Mouse (Mus musculus) stomach, embryonic 15.5 days (tissue): ENCODE data around the gene Col13a1. TPM values are rescaled to one million over a fixed set of nuclear protein-coding genes. Genes with fewer than 3 reads are reported as not detected.

Experiments used
- ATAC-seq: fragments of 200-750 bp; cut with Nextera tagmentation; 2 replicates; pipeline ENCODE4 v1.8.0; 2017; ENCODE audit warnings: low read depth, moderate number of reproducible peaks, moderate TSS enrichment; ENCODE audit not compliant: insufficient read depth, low FRiP score
- H3K27ac ChIP-seq: fragments of 300-500 bp; sonication (generic); 2 replicates; pipeline ENCODE4 v1.5.1; 2015; ENCODE audit warnings: mild to moderate bottlenecking, inconsistent platforms
- H3K27me3 ChIP-seq: fragments of 300-500 bp; sonication (generic); replicated peaks from 2 replicates; pipeline ENCODE4 v1.6.1; 2015; ENCODE audit warnings: inconsistent platforms
- H3K36me3 ChIP-seq: fragments of 300-500 bp; sonication (generic); 2 replicates; pipeline ENCODE4 v1.6.1; 2015; ENCODE audit warnings: inconsistent platforms
- H3K4me1 ChIP-seq: fragments of 300-500 bp; sonication (generic); 2 replicates; pipeline ENCODE4 v1.6.1; 2015; ENCODE audit warnings: inconsistent platforms
- H3K4me2 ChIP-seq: fragments of 300-500 bp; sonication (generic); 2 replicates; pipeline ENCODE4 v1.6.1; 2015; ENCODE audit warnings: mild to moderate bottlenecking, inconsistent platforms
- H3K4me3 ChIP-seq: fragments of 300-500 bp; sonication (generic); replicated peaks from 2 replicates; pipeline ENCODE4 v1.5.1; 2015; ENCODE audit warnings: inconsistent platforms
- H3K9ac ChIP-seq: fragments of 300-500 bp; sonication (generic); 2 replicates; pipeline ENCODE4 v1.6.1; 2015; ENCODE audit warnings: inconsistent platforms
- H3K9me3 ChIP-seq: fragments of 300-500 bp; sonication (generic); 2 replicates; pipeline ENCODE4 v1.6.1; 2016; ENCODE audit warnings: inconsistent platforms
- WGBS: fragments of 180-500 bp; shearing (Covaris S2); methylation state at CpG from one replicate; pipeline ENCODE4 v1.1.7; 2015; 5-methylcytosine and 5-hydroxymethylcytosine counted together
- polyA plus RNA-seq: library from polyadenylated mRNA; unstranded; fragments of >200 nt; fragmentation: Nextera tagmentation; extraction: Ambion mirVana; gene quantifications from 2 replicates; pipeline ENCODE4 v1.2.1, GENCODE M21; 2015

Gene Col13a1
- polyA plus RNA-seq, 1 experiment from 2014 or later = 6.8 TPM

GRCm38 (mm10) chr10:61839326-61839725 is 139.6 kb downstream of the Col13a1 start:
- Histone ChIP-seq H3K4me2 (no peak overlapping the region), H3K9me3 (no peaks in the 10 kb centered on the region), H3K9ac (no peak overlapping the region), H3K4me3 (no peak overlapping the region), H3K36me3 (no peaks in the 10 kb centered on the region), H3K27me3 (no peaks in the 10 kb centered on the region), H3K27ac (no peak overlapping the region), H3K4me1 (no peaks in the 10 kb centered on the region)
- ATAC-seq = no peak
- 76% methylated on average over 9 of the region's 9 CpGs for WGBS

DNA sequence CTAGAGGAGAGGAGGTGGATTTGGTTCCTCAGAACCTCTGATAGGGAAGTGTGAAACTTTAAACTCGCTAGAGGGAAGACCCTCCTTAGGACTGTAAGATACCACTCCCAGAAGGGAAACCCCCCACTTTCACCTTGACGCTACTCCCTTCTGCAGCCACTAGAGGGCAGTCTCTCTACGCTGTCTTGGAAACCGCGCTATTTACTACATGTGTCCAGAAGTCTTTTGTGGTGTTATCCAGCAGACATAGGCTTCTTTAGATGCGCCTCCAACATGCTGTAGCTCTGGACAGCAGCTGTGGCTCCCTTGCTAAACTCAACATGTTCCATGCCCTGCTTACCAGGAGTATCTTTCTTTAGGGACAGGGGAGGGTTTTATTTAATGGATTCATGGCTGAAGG is 140.1 kb downstream of the Col13a1 start:
- no peak overlapping the region for H3K4me3 ChIP-seq
- H3K9me3 ChIP-seq = no peaks in the 10 kb centered on the region
- H3K9ac ChIP-seq = no peak overlapping the region
- no peaks in the 10 kb centered on the region for H3K4me1 ChIP-seq
- H3K36me3 ChIP-seq = no peaks in the 10 kb centered on the region
- no peak overlapping the region for H3K27ac ChIP-seq
- no peaks in the 10 kb centered on the region for H3K27me3 ChIP-seq
- no peak overlapping the region for H3K4me2 ChIP-seq
- ATAC-seq = peak; percentile 58; the same call in 1 of the 2 replicates
- WGBS = under 1% methylated on average over 6 of the region's 6 CpGs

DNA sequence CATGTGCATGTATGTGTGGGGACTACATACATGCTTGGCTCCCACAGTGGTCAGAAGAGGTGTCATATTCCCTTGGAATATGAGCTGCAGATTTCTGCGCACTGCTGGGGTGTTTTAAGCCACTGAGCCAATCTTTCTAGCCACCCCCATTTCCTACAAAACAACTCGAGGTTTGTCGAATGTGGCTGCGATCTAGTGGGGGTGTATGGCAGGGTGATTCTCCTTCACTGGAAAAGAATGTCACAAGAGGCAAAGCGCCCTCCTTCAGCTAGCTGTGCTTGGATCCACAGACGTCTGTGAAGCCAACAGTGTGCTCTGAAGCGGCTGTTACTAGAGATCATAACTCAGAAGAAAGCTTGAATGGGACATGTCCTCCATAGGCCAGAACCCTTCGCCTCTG is 141.6 kb downstream of the Col13a1 start:
- Histone ChIP-seq H3K9ac (no peak overlapping the region), H3K27ac (no peak overlapping the region), H3K4me3 (no peak overlapping the region), H3K27me3 (no peaks in the 10 kb centered on the region), H3K4me2 (no peak overlapping the region), H3K36me3 (no peaks in the 10 kb centered on the region), H3K4me1 (0 out of 2 replicates have a peak, but pooled peaks cover 3% of the 10 kb centered on the region), H3K9me3 (no peaks in the 10 kb centered on the region)
- no peak for ATAC-seq
- 76% methylated on average over 8 of the region's 8 CpGs for WGBS

GRCm38 (mm10) chr10:61834288-61834687 is 144.6 kb downstream of the Col13a1 start:
- Histone ChIP-seq H3K9me3 (no peaks in the 10 kb centered on the region), H3K4me3 (no peak overlapping the region), H3K27me3 (no peaks in the 10 kb centered on the region), H3K36me3 (no peaks in the 10 kb centered on the region), H3K27ac (no peak overlapping the region), H3K9ac (no peak overlapping the region), H3K4me1 (0 out of 2 replicates have a peak, but pooled peaks cover 3% of the 10 kb centered on the region), H3K4me2 (no peak overlapping the region)
- no peak for ATAC-seq
- WGBS = 97% methylated on average over 6 of the region's 6 CpGs

DNA sequence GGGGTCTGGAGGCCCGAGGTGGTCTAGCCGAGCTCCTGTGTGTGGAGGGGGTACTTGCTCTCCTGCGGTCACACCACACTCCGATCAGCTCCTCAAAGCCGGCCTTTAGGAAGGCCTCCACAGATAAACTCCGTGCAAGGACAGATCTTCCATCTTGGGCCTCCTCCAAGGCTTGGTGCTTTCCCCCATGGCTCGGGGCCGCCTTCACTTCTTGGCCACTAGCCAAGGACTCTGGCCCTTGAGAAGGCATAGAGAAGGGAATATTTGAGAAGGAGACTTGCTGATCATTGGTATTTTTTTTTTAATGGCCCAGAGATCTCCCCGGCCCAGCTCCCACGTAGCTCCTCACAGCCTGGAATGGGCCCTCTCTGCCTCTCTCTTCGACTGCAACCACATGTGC is 146.2 kb downstream of the Col13a1 start:
- 66% methylated on average over 11 of the region's 11 CpGs for WGBS
- H3K36me3 ChIP-seq = no peaks in the 10 kb centered on the region
- H3K27ac ChIP-seq = no peak overlapping the region
- H3K4me2 ChIP-seq = no peak overlapping the region
- 0 out of 2 replicates have a peak, but pooled peaks cover 3% of the 10 kb centered on the region for H3K4me1 ChIP-seq
- no peaks in the 10 kb centered on the region for H3K27me3 ChIP-seq
- ATAC-seq = no peak
- no peaks in the 10 kb centered on the region for H3K9me3 ChIP-seq
- H3K9ac ChIP-seq = no peak overlapping the region
- no peak overlapping the region for H3K4me3 ChIP-seq

- no peak overlapping the region for H3K4me2 ChIP-seq
- H3K27me3 ChIP-seq = no peaks in the 10 kb centered on the region
- 0 out of 2 replicates have a peak, but pooled peaks cover 3% of the 10 kb centered on the region for H3K4me1 ChIP-seq
- ATAC-seq = no peak
- no peaks in the 10 kb centered on the region for H3K36me3 ChIP-seq
- H3K9me3 ChIP-seq = no peaks in the 10 kb centered on the region
- H3K27ac ChIP-seq = no peak overlapping the region
- H3K9ac ChIP-seq = no peak overlapping the region
- 91% methylated on average over 6 of the region's 6 CpGs for WGBS
- no peak overlapping the region for H3K4me3 ChIP-seq
Measured at GRCm38 (mm10) chr10:61831741-61832140, 147.2 kb downstream of the Col13a1 start.

DNA sequence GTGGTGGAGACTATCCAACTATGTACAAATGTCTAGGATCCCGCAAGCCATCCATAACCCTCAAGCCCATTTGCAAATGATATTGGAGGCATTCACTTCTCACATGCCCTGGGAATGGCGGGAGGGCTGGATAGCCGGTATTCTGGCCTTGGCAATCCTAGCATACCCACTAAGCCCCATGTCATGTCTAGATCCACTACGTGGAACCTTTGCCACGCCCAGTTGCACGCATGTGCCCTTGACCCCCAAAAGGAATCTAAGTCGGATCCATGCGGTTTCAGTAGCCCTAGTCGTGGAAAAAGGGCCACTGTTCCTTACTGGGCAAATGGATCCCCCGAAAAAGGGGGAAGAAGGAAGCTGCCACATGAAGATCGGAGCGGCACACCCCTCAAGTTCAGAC is 147.7 kb downstream of the Col13a1 start:
- no peak for ATAC-seq
- H3K4me2 ChIP-seq = peak overlapping the region; percentile 1; the same call in 1 of the 2 replicates
- no peak overlapping the region for H3K9ac ChIP-seq
- H3K9me3 ChIP-seq = no peaks in the 10 kb centered on the region
- 70% methylated on average over 12 of the region's 12 CpGs for WGBS
- 0 out of 2 replicates have a peak, but pooled peaks cover 3% of the 10 kb centered on the region for H3K4me1 ChIP-seq
- H3K36me3 ChIP-seq = no peaks in the 10 kb centered on the region
- no peak overlapping the region for H3K27ac ChIP-seq
- H3K4me3 ChIP-seq = no peak overlapping the region
- H3K27me3 ChIP-seq = no peaks in the 10 kb centered on the region

GRCm38 (mm10) chr10:61830817-61831216 is 148.1 kb downstream of the Col13a1 start:
- no peak for ATAC-seq
- Histone ChIP-seq H3K36me3 (no peaks in the 10 kb centered on the region), H3K4me3 (no peak overlapping the region), H3K4me2 (peak overlapping the region; percentile 1; the same call in 1 of the 2 replicates), H3K27me3 (no peaks in the 10 kb centered on the region), H3K9ac (no peak overlapping the region), H3K27ac (no peak overlapping the region), H3K9me3 (no peaks in the 10 kb centered on the region), H3K4me1 (0 out of 2 replicates have a peak, but pooled peaks cover 3% of the 10 kb centered on the region)
- WGBS = 43% methylated on average over 9 of the region's 9 CpGs

DNA sequence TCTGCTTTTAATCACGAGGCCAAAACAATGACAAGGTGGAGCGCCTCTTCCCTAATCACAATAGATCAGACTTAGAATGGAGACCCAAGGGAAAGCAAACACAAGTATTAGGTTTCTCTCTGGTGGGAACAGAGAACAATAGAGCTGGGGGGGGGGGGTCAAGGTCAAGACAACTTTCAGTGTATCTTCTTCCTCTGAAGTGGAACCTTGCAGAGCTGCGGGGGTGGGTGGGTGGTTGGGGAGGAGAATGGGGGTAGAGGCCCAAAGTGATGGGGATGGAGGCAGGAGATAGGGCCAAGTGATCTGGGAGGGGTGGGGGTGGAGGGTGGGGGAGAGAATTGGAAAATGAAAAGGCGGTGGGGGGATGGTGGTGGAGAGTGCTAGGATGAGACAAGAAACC is 149.9 kb downstream of the Col13a1 start:
- Histone ChIP-seq H3K9me3 (no peaks in the 10 kb centered on the region), H3K27me3 (no peaks in the 10 kb centered on the region), H3K27ac (no peak overlapping the region), H3K9ac (no peak overlapping the region), H3K4me1 (0 out of 2 replicates have a peak, but pooled peaks cover 3% of the 10 kb centered on the region), H3K36me3 (no peaks in the 10 kb centered on the region), H3K4me2 (no peak overlapping the region), H3K4me3 (no peak overlapping the region)
- WGBS = 57% methylated on average over 4 of the region's 4 CpGs
- ATAC-seq = no peak

GRCm38 (mm10) chr10:61827950-61828936 is 150.7 kb downstream of the Col13a1 start:
- H3K9ac ChIP-seq = no peak overlapping the region
- 88% methylated on average over 32 of the region's 32 CpGs for WGBS
- no peak for ATAC-seq

DNA sequence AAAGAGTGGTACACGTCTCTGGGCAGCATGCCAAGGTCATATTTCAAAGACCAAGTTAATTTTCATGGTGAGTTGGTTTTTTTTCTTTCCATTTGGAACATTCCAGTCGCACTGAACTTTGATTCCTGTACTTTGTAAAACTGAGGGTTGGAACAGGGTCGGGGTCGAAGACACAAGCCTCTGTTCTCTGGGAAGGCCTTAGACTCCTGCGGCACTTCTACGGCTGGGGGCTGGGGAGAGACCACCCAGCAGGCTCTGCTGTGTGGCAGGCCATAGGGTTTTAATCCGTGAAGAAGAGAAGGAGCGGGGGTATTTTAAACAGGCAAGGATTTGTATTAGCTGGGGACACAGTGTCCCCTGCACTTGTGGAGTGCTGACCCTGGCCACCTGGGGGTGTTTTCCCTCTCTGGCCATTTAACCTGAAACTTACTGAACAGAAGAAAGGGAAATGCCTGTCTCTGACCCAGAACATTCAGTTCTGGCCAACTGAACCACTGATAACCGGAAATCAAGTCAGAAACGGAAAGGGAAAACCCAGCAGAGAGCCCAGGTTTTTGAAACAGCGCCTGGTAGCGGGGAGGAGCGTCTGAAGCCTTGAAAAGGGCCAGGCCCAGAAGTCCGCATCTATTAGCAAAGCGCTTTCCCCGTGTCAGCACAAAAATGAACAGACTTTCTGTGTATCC is 152.0 kb downstream of the Col13a1 start:
- Histone ChIP-seq H3K9me3 (no peaks in the 10 kb centered on the region), H3K4me1 (peaks cover 7% of the 10 kb centered on the region; the same call in 1 of the 2 replicates), H3K27me3 (no peaks in the 10 kb centered on the region), H3K4me2 (no peak overlapping the region), H3K36me3 (no peaks in the 10 kb centered on the region), H3K9ac (no peak overlapping the region), H3K27ac (no peak overlapping the region), H3K4me3 (no peak overlapping the region)
- WGBS = 31% methylated on average over 16 of the region's 16 CpGs
- ATAC-seq = no peak

More at GRCm38 (mm10) chr10:61827950-61828936, 150.7 kb downstream of the Col13a1 start:
- H3K27ac ChIP-seq = no peak overlapping the region
- no peaks in the 10 kb centered on the region for H3K36me3 ChIP-seq
- no peaks in the 10 kb centered on the region for H3K9me3 ChIP-seq
- peaks cover 7% of the 10 kb centered on the region; the same call in 1 of the 2 replicates for H3K4me1 ChIP-seq
- no peak overlapping the region for H3K4me2 ChIP-seq
- H3K27me3 ChIP-seq = no peaks in the 10 kb centered on the region
- no peak overlapping the region for H3K4me3 ChIP-seq
